Mouse (Mus musculus): ENCODE data around the gene Gm11596. TPM values are rescaled to one million over a fixed set of nuclear protein-coding genes. Genes with fewer than 3 reads are reported as not detected.
"Not testable (repeated sequence)": the region's sequence is repeated elsewhere in the genome, so short reads cannot be mapped to it uniquely, and the experiment has no call there.

The Gm11596 gene
- not detected in 2 replicates for polyA plus RNA-seq (2015; fragmentation: Nextera tagmentation; extraction: Ambion mirVana)

GRCm38 (mm10) chr11:99793367-99793766 is at the start of gene Gm11596:
Gm11596 (minus strand) TSS chr11:99793467.
- Histone ChIP-seq H3K9ac (replicated peaks) (no peak within 1 kb of the TSS), H3K4me1 (no peaks in the 10 kb centered on the region), H3K36me3 (no peaks in the 10 kb centered on the region), H3K9me3 (replicated peaks) (no peaks in the 10 kb centered on the region), H3K27ac (replicated peaks) (no peak within 1 kb of the TSS), H3K4me3 (replicated peaks) (no peak within 1 kb of the TSS), H3K27me3 (replicated peaks) (no peaks in the 10 kb centered on the region), H3K4me2 (no peak within 1 kb of the TSS)
- ATAC-seq (ENCODE audit: low FRiP score) = no peak
- 90% methylated on average over 2 of the region's 2 CpGs for WGBS

- H3K4me2 ChIP-seq = no peak overlapping the region
- H3K4me3 ChIP-seq (replicated peaks) = no peak overlapping the region
- 32% methylated on average over 1 of the region's 1 CpGs for WGBS
- H3K27ac ChIP-seq (replicated peaks) = no peak overlapping the region
- no peak overlapping the region for H3K9ac ChIP-seq (replicated peaks)
- H3K27me3 ChIP-seq (replicated peaks) = no peaks in the 10 kb centered on the region
- no peak for ATAC-seq (ENCODE audit: low FRiP score)
- no peaks in the 10 kb centered on the region for H3K4me1 ChIP-seq
- no peaks in the 10 kb centered on the region for H3K9me3 ChIP-seq (replicated peaks)
- no peaks in the 10 kb centered on the region for H3K36me3 ChIP-seq
Observed at GRCm38 (mm10) chr11:99842185-99842584, 48.9 kb upstream of the Gm11596 start.

GRCm38 (mm10) chr11:99837966-99838365 is 44.7 kb upstream of the Gm11596 start, which contains the start of gene 2300003K06Rik:
2300003K06Rik (minus strand) TSS chr11:99838066.
- H3K9ac ChIP-seq (replicated peaks) = no peak within 1 kb of the TSS
- no peaks in the 10 kb centered on the region for H3K9me3 ChIP-seq (replicated peaks)
- no peak within 1 kb of the TSS for H3K4me3 ChIP-seq (replicated peaks)
- no peak for ATAC-seq (ENCODE audit: low FRiP score)
- no peaks in the 10 kb centered on the region for H3K27me3 ChIP-seq (replicated peaks)
- WGBS = 78% methylated on average over 1 of the region's 1 CpGs
- H3K36me3 ChIP-seq = no peaks in the 10 kb centered on the region
- no peak within 1 kb of the TSS for H3K27ac ChIP-seq (replicated peaks)
- H3K4me2 ChIP-seq = no peak within 1 kb of the TSS
- no peaks in the 10 kb centered on the region for H3K4me1 ChIP-seq

DNA sequence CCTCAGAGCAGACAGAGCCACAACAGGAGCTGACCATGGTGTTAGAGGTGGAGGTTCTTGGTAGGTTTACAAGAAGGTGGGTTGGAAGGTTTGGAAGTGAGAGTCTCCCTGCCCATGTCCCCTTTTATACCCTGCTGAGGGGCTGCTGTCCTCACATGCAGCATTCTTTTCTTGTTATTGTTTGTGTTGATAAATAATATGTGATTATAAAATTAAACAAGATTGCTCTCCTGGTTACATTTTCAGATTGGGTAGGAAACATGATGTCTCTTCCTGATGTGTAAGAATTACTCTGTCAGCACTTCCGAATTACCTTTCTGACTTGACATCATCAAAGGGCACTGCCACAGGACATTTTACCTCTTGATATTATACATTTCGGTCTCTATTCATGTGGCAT is 22.3 kb upstream of the Gm11596 start, which contains the start of gene Gm11564:
TSS of gene Gm11564 (minus strand) at position 101 of the 400 bp plus-strand sequence.
- ATAC-seq (ENCODE audit: low FRiP score); H3K36me3 ChIP-seq; H3K27ac ChIP-seq (replicated peaks); H3K9me3 ChIP-seq (replicated peaks); H3K4me3 ChIP-seq (replicated peaks); H3K27me3 ChIP-seq (replicated peaks); H3K4me2 ChIP-seq; H3K4me1 ChIP-seq; H3K9ac ChIP-seq (replicated peaks): not testable (repeated sequence)
- WGBS = 85% methylated on average over 2 of the region's 2 CpGs

GRCm38 (mm10) chr11:99809792-99810191 is 16.5 kb upstream of the Gm11596 start, which contains the start of gene Krtap4-13:
Krtap4-13 (minus strand) TSS chr11:99809892.
- H3K9ac ChIP-seq (replicated peaks); H3K27ac ChIP-seq (replicated peaks); H3K4me2 ChIP-seq; H3K27me3 ChIP-seq (replicated peaks); H3K36me3 ChIP-seq; H3K4me3 ChIP-seq (replicated peaks); H3K4me1 ChIP-seq; ATAC-seq (ENCODE audit: low FRiP score); H3K9me3 ChIP-seq (replicated peaks): not testable (repeated sequence)

GRCm38 (mm10) chr11:99804346-99804745 is 11.1 kb upstream of the Gm11596 start, which contains the start of gene Gm11554:
Gm11554 (minus strand) TSS chr11:99804446.
- ATAC-seq (ENCODE audit: low FRiP score); H3K27me3 ChIP-seq (replicated peaks); H3K4me2 ChIP-seq; H3K4me3 ChIP-seq (replicated peaks); H3K9me3 ChIP-seq (replicated peaks); H3K36me3 ChIP-seq; H3K4me1 ChIP-seq; H3K9ac ChIP-seq (replicated peaks); H3K27ac ChIP-seq (replicated peaks): not testable (repeated sequence)
- no CpG with 5 or more reads among the region's 1 CpGs for WGBS

DNA sequence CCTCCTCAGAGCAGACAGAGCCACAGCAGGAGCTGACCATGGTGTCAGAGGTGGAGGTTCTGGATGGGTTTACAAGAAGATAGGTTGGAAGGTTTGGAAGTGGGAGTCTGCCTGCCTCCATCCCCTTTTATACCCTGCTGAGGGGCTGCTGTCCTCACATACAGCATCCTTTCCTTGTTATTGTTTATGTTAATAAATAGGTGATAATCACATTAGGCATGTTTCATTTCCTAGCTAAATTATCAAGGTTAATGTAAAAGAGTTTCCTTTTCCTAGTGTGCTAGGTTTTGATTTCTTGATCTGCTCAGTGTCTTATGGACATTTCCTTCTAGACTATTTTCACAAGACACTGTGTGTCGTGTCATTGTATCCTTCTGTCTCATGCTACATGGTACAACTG is 5.6 kb upstream of the Gm11596 start, which contains the start of gene Gm11569:
TSS of gene Gm11569 (minus strand) at position 101 of the 400 bp plus-strand sequence.
- not testable (repeated sequence) for H3K4me3 ChIP-seq (replicated peaks); H3K9ac ChIP-seq (replicated peaks); H3K4me1 ChIP-seq; H3K27me3 ChIP-seq (replicated peaks); H3K36me3 ChIP-seq; H3K27ac ChIP-seq (replicated peaks); H3K4me2 ChIP-seq; ATAC-seq (ENCODE audit: low FRiP score); H3K9me3 ChIP-seq (replicated peaks)
- no CpG with 5 or more reads among the region's 1 CpGs for WGBS

DNA sequence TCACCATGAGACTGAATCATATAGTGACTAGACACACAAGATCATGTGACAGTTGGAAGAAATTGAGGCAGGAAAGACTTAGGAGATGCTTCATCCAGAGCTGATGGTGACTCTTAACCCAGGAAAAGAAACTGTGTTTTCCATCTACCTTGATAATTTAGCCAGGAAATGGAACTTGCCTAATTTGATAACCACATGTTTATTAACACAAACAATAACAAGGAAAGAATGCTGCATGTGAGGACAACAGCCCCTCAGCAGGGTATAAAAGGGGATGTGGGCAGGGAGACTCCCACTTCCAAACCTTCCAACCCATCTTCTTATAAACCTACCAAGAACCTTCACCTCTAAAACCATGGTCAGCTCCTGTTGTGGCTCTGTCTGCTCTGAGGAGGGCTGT is 8.4 kb downstream of the Gm11596 start, which contains the start of gene Krtap4-9:
TSS of gene Krtap4-9 (plus strand) at position 301 of the 400 bp plus-strand sequence.
- H3K9me3 ChIP-seq (replicated peaks); H3K4me2 ChIP-seq; H3K4me3 ChIP-seq (replicated peaks); H3K36me3 ChIP-seq; H3K4me1 ChIP-seq; H3K27ac ChIP-seq (replicated peaks); H3K27me3 ChIP-seq (replicated peaks); ATAC-seq (ENCODE audit: low FRiP score); H3K9ac ChIP-seq (replicated peaks): not testable (repeated sequence)

GRCm38 (mm10) chr11:99780604-99781003 is 12.7 kb downstream of the Gm11596 start, which contains the start of gene Krtap4-8:
Krtap4-8 (minus strand) TSS chr11:99780704.
- 98% methylated on average over 2 of the region's 2 CpGs for WGBS
- Histone ChIP-seq H3K9me3 (replicated peaks) (no peaks in the 10 kb centered on the region), H3K4me2 (no peak within 1 kb of the TSS), H3K36me3 (no peaks in the 10 kb centered on the region), H3K9ac (replicated peaks) (no peak within 1 kb of the TSS), H3K4me1 (no peaks in the 10 kb centered on the region), H3K4me3 (replicated peaks) (no peak within 1 kb of the TSS), H3K27ac (replicated peaks) (no peak within 1 kb of the TSS), H3K27me3 (replicated peaks) (no peaks in the 10 kb centered on the region)
- no peak for ATAC-seq (ENCODE audit: low FRiP score)

DNA sequence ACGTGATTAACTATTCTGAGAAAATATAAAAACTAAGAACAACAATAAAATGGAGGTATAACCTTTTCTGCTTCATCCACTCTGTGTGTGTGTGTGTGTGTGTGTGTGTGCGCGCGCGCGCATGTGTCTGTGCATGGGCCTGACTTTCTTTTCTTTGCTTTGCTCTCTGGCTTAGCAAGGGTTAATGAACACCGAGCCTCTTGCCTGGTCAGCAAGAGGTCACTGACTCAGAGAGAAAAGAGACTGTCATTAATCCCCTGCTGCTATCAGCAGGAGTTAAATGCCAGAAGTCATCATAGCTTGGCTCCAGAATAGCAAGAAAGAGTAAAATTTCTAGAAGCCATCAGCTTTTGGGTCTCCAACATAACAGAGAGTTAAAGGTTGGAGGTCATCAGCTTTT is 14.9 kb downstream of the Gm11596 start:
- H3K36me3 ChIP-seq = no peaks in the 10 kb centered on the region
- 27% methylated on average over 7 of the region's 7 CpGs for WGBS
- H3K4me1 ChIP-seq = no peaks in the 10 kb centered on the region
- H3K9ac ChIP-seq (replicated peaks) = no peak overlapping the region
- no peak for ATAC-seq (ENCODE audit: low FRiP score)
- no peak overlapping the region for H3K4me2 ChIP-seq
- H3K4me3 ChIP-seq (replicated peaks) = no peak overlapping the region
- no peak overlapping the region for H3K27ac ChIP-seq (replicated peaks)
- H3K9me3 ChIP-seq (replicated peaks) = no peaks in the 10 kb centered on the region
- no peaks in the 10 kb centered on the region for H3K27me3 ChIP-seq (replicated peaks)

- not testable (repeated sequence) for H3K9ac ChIP-seq (replicated peaks); H3K36me3 ChIP-seq; H3K4me1 ChIP-seq; H3K9me3 ChIP-seq (replicated peaks); H3K4me3 ChIP-seq (replicated peaks); ATAC-seq (ENCODE audit: low FRiP score); H3K27me3 ChIP-seq (replicated peaks); H3K27ac ChIP-seq (replicated peaks); H3K4me2 ChIP-seq
Observed at GRCm38 (mm10) chr11:99772813-99773212, 20.5 kb downstream of the Gm11596 start, which contains the start of gene Gm11595. Gm11595 (minus strand) TSS chr11:99772913.

DNA sequence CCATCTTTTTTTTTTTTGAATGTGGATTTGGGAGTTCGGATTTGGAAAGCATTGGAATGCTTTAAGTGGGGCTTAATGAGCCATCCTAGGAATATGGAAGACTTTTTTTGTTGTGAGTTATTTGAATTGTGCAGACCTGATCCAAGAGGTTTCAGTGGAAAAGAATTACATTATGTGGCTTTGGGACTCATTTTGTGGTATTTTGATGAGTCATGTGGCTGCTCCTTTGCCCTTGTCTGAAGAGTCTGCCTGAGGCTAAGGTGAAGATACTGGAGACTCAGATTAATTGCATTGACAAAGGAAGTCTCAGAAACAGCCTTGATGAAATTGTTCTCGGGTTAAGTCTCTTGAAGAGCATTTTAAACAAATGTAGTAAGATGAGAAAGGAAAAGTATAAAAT is 24.9 kb downstream of the Gm11596 start:
- no peak overlapping the region for H3K27ac ChIP-seq (replicated peaks)
- WGBS = 82% methylated on average over 2 of the region's 2 CpGs
- H3K4me3 ChIP-seq (replicated peaks) = no peak overlapping the region

More for the DNA sequence above, 24.9 kb downstream of the Gm11596 start:
- Histone ChIP-seq H3K4me2 (no peak overlapping the region), H3K9me3 (replicated peaks) (no peaks in the 10 kb centered on the region), H3K27me3 (replicated peaks) (no peaks in the 10 kb centered on the region), H3K4me1 (no peaks in the 10 kb centered on the region), H3K36me3 (no peaks in the 10 kb centered on the region), H3K9ac (replicated peaks) (no peak overlapping the region)
- no peak for ATAC-seq (ENCODE audit: low FRiP score)

All from neural tube, embryonic 15.5 days (tissue).